Mouse (Mus musculus) adrenal gland, postnatal 36 days (tissue): ENCODE data around the gene Maneal. TPM values are rescaled to one million over a fixed set of nuclear protein-coding genes. Genes with fewer than 3 reads are reported as not detected.

Experiments
- DNase-seq, 2 experiments: peaks; one replicate each; pipeline ENCODE4 v3.0.0; 2021; ENCODE audit warnings: mixed read lengths in 1 of 2
- long read RNA-seq, 2 experiments: library from polyadenylated mRNA; stranded (forward); transcript quantifications; one replicate each; pipeline ENCODE4 v2.0.0; 2021; ENCODE audit warnings: borderline sequencing depth in 2 of 2
- total RNA-seq, 2 experiments: library from RNA; stranded (reverse); gene quantifications; 2 replicates each; pipeline ENCODE4 v1.2.3; 2021

The Maneal gene
- 1 to 10 TPM; 3.8 to 4.4 TPM for total RNA-seq
- long read RNA-seq, experiment 1, transcript Maneal-201 (4 exons, 2,727 nt) = major isoform, 5 of 7 reads
- long read RNA-seq, experiment 1, partial matches to known transcripts = 2 of 7 reads
- long read RNA-seq, experiment 1, other reads (novel, unspliced or antisense) = 0 of 7 reads
- long read RNA-seq, experiment 2, partial matches to known transcripts = 1 of 2 reads
- long read RNA-seq, experiment 2, other reads (novel, unspliced or antisense) = 0 of 2 reads

GRCm38 (mm10) chr4:124861283-124862188 lies at the start of gene Maneal:
Gene Maneal (minus strand): TSS chr4:124862171.
- DNase-seq = no peak

DNA sequence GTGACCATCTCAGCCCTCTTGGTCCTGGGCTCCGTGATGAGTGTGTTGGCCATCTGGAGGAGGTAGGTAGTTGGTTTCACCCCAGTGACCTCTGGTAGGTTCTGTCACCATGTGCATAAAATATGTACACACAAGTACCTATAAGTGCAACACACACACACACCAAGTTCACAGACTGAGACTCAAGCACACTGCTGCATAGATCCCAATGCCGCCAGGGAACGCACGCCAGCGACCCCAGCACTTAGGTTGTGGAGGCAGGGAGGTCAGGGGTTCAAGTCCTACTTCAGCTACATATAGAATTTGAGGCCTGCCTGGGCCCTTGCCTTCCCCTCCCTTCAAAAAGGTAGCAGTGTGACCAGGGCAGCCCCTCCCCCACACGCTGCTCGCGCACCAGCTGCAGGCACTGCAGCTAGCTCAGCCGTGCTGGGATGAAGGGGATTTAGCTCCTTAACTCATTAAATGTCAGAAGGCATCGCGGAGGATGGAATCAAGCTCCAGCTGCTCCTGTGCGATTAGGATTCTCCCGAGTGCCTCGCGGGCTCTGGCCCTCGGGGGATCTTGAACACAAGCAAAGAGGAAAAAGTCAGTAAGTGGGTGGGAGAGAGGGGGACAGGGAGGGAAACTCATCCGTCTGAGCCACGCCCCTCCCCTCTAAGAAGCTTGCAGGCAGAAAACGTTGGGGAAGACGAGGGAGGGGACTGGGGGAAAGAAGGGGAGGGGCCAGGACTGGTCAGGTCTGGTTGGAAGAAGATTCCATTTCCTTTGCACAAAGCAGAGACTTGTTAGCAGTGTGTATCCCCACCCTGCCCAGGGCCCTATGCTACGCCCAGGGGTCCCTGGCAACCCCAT lies 44.2 kb upstream of the Maneal start:
- peak in 1 of 2 experiments; percentile 40 for DNase-seq

GRCm38 (mm10) chr4:124905417-124905816 lies 43.4 kb upstream of the Maneal start:
- DNase-seq = peak in 1 of 2 experiments; percentile 7

- no peak for DNase-seq
These were observed 37.9 kb upstream of the Maneal start for GRCm38 (mm10) chr4:124899906-124900305.

GRCm38 (mm10) chr4:124898428-124898827 lies 36.5 kb upstream of the Maneal start:
- DNase-seq = no peak

DNA sequence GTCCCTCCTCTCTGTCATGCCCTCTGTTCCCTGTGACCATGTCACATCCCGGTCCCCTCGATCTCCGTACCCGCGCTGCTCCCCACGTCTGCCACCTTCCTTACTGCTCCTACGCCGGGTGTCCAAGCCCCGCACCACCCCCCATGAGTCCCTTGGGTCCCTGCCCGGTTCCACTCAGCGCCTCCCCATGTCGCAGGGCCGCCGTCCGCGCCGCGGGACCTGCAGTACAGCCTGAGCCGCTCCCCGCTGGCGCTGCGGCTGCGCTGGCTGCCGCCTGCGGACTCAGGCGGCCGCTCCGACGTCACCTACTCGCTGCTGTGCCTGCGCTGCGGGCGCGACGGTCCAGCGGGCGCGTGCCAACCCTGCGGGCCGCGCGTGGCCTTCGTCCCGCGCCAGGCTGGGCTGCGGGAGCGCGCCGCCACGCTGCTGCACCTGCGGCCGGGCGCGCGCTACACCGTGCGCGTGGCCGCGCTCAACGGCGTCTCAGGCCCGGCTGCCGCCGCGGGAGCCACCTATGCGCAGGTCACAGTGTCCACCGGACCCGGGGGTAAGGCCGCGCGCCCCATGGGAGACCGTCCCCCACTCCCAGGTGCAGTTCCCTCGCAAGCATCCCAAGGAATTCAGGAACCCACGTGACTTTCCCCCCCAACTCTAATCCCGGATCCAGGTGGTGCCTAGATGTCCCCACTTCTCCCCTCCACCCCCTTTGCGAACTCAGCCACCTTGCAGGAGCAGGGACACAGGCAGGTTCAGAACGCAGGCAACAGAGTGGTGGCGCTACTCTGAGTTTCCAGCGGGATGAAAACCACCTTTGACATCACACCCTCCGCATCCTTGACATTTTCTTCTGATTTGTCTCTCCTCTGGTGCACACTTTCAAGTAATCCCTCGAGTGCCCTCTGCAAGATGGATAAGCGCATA lies 32.8 kb upstream of the Maneal start:
- peak; percentile 28 to 48 for DNase-seq

- no peak for DNase-seq
These were observed 31.8 kb upstream of the Maneal start for GRCm38 (mm10) chr4:124893769-124894168.

DNA sequence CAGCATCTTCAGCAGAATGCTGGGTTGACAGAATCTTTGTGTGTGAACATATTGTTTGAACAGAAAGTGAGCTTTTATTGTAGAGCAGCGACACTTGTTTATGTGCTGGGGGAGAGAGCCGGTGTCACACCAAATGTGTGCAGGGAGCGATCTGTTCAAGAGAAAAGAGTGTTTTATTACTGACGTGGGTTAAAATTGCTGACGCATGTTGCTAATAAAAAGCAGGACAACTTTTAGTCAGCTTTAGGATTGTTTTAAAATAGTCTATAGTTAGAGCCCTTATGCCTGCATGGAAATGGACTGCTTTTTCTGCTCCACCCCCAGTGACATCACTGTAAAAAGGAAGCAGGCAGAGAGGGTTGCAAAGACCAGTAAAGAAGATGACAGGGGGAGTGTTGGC lies 28.9 kb upstream of the Maneal start:
- DNase-seq = no peak

DNA sequence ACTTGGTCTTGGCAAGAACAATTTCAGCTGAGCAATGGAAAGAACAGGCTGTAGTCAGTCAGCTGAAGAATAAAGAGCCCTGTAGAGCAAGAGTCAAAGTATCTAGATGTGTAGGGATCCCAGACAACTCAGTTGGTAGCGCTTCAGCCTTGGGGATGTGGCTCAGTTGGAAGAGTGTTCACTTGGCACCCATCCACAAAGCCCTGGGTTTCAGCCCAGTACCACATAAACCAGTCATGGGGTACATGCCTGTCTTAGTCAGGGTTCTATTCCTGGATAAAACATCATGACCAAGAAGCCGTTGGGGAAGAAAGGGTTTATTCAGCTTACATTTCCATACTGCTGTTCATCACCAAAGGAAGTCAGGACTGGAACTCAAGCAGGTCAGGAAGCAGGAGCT lies 28.0 kb upstream of the Maneal start:
- no peak for DNase-seq

DNA sequence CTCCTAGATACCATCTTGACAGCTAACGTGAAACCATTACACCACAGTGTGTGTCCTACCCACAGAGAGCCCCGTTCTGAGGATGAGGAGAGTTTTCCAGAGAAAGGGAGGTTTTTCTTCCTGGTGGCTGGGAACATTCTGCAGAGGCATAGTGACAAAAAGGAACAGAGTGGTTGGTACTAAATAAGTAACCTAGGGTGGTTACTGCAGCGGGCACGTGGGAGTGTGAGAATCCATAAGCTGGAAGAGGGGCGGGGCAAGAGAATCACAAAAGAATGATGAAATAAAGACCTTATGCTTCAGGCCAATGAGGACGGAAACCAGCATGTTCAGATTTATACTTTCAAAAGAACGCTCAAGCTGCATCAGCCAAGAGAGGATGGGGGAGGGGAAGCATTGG lies 26.7 kb upstream of the Maneal start:
- DNase-seq = no peak

DNA sequence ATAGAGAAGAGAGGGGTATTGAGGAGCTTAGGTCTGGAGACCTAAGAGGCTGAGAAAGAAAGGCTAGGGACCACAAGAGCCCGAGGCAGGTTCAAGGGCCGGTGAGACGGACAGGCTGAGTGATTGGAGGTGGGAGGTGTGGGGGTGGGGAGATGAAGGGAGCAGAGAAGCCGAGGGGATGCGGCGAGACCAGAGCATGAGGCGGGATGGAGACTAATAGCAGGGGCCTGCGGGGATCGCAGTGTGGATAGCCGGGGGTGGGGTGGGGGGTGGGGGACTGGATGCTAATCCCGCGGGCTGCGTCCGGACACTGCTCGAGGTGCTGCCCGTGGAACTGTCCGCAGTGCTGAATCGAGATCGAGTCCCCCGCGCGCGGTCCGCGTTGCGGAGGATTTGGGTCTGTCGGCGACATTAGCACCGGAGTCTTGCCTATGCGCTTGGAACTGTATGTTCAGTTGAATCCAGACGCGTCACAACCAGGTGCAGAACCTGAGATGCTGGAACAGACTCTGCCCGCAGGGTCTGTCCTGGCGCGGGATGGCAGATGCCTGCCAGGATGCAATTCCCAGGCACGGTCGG lies 20.3 kb upstream of the Maneal start:
- DNase-seq = peak; percentile 78 to 80

DNA sequence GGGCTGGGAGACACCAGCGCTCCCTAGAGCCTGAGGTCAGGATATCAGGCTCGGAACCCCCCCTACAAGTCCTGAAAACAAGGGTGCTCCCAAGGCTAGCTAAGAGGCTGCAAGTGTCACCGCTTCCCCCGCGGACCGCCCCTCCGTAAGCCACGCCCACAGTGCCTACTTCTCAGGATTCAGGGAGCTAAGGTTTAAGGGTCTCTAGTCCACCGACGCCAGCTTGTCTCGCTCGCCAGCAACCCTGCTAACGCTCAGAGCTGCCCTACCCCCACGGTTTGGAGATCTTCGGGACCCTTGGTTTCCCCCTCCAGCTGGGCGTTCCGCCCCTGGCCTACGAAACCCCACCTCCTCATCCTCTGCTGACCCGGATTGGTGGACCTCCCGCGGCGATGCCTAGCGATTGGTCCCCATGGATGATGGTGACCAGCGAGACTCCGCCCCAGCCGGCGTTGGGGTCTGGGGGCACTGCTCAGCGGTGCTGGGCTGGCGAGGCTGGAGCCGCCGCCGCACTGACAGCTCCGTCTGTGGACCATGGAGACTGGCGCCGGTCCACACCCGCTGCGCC lies 19.5 kb upstream of the Maneal start:
- peak in 1 of 2 experiments; percentile 36 for DNase-seq

GRCm38 (mm10) chr4:124880599-124880998 lies 18.6 kb upstream of the Maneal start, which contains the start of gene Epha10:
Gene Epha10 (plus strand): TSS chr4:124880899.
- no peak for DNase-seq

GRCm38 (mm10) chr4:124872719-124873118 lies 10.7 kb upstream of the Maneal start:
- no peak for DNase-seq

DNA sequence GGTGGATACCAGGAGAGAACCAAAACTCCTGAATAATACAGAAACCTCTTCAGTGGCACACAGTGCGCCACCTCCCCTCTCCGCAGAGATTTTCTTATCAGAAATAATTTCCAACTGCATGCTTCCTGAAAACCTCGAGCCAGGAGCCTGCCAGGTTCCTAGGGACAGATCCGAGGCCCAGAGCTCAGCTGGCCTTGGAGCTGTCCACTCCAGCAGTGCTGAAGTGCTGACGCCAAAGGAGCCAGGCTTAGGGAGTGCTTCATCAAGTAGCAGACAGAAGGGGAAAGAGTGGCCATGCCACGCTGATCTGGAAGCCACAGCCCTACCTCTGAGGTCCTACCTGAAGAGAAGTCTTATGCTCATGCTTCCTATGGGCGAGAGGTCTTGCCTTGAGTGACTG lies 1.5 kb downstream of the Maneal start:
- peak; percentile 88 to 89 for DNase-seq

DNA sequence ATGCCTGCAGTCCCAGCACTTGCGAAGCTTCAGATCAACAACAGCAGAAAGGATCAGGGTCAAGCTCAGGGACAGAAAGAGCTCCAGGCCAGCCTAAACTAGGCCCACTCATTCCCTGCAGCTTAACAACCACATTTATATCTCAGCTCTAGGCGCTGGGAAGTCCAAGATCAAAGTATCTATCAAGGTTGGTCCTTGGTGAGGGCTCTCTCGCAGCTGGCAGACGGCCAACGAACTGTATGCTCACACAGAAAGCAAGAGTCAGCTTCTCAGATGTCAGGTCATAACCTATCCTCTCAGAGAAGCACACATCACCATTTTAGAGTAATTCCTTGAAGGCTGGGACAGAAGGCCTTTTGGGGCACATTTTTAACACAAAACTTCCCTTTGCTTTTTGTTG lies 3.6 kb downstream of the Maneal start:
- peak; percentile 88 for DNase-seq

DNA sequence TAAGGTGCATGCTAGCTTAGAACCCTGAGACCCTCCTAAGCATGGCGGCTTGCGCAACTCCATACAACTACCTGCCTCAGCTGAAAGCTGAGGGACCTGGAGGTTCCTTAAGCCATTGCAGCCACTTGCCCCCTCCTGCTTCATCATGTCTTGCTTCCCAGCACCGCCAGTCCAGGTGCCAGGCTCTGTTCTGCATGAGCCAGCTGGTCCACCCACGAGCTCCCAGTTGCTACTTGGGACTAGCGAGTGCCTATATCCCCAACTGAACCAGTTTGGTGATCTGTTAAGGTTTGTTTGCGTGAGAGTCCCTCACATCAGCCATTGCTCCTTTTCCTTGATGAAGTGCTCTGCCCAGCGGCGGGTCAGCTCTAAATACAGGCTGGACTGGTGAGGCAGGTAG lies 5.7 kb downstream of the Maneal start:
- no peak for DNase-seq

DNA sequence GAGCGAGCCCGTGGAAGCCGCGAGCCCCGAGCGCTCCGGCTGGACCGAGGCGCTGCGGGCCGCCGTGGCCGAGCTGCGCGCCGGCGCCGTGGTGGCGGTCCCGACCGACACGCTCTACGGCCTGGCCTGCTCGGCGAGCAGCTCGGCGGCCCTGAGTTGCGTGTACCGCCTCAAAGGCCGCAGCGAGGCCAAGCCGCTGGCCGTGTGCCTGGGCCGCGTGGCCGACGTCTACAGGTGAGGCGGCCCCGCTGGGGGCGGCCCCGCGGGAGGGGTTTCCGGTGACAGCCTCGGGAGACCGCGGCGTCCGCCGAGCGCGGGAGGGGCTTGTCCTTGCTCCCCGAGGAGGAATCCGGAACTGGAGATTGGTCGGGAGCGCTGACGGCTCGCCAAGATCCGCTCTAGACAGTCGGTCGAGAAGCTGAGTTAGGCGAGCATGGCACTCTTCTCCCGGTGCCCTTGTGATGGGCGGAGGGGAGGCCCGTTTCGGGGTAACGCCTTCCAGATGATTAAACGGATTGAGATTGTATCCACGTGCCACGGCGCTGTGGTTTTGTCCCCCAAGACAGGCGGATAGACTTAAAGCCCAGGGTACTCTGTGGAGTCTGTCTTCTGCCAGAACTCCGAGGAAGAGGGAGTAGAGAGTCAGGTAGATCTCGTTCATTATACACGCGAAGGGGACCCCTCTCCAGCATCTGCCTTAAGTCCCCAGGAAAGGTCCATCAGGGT lies 10.9 kb downstream of the Maneal start, which contains the start of gene 1110065P20Rik:
Gene 1110065P20Rik (minus strand): TSS at position 264 of the 726 bp plus-strand sequence.
- peak; percentile 92 to 94 for DNase-seq

- DNase-seq = peak; percentile 95 to 96
These were observed 11.6 kb downstream of the Maneal start, which contains the start of gene Yrdc for GRCm38 (mm10) chr4:124850261-124850913. Gene Yrdc (plus strand): TSS chr4:124850679.
